Mouse (Mus musculus) ES-Bruce4 (cell line): ENCODE measurements around the gene Kank1. TPM values are rescaled to one million over a fixed set of nuclear protein-coding genes. Genes with fewer than 3 reads are reported as not detected.

Experiments used
- H3K27ac ChIP-seq: 2 replicates; pipeline ENCODE4 v1.5.1; 2012; ENCODE audit warnings: low read length, inconsistent platforms; ENCODE audit not compliant: insufficient read depth
- H3K27me3 ChIP-seq: 2 replicates; pipeline ENCODE4 v1.6.1; 2012; ENCODE audit warnings: mild to moderate bottlenecking, low read length, inconsistent platforms; ENCODE audit not compliant: control insufficient read depth, poor library complexity, insufficient read depth, severe bottlenecking
- H3K36me3 ChIP-seq: 2 replicates; pipeline ENCODE4 v1.6.1; 2012; ENCODE audit warnings: inconsistent platforms, mild to moderate bottlenecking, low read length, moderate library complexity; ENCODE audit not compliant: control insufficient read depth, poor library complexity, insufficient read depth, severe bottlenecking
- H3K4me1 ChIP-seq: one replicate; pipeline ENCODE4 v1.8.1; 2011; ENCODE audit warnings: low read length; ENCODE audit not compliant: control insufficient read depth, insufficient read depth
- H3K4me3 ChIP-seq: 2 replicates; pipeline ENCODE4 v1.5.1; 2011; ENCODE audit warnings: low read depth, mild to moderate bottlenecking, low read length
- H3K9ac ChIP-seq: 2 replicates; pipeline ENCODE4 v1.6.1; 2012; ENCODE audit warnings: low read depth, mild to moderate bottlenecking, inconsistent platforms; ENCODE audit not compliant: poor library complexity, severe bottlenecking
- H3K9me3 ChIP-seq: replicated peaks from 2 replicates; pipeline ENCODE4 v1.6.1; 2012; ENCODE audit warnings: mild to moderate bottlenecking, low read length, inconsistent platforms; ENCODE audit not compliant: control insufficient read depth, poor library complexity, insufficient read depth, severe bottlenecking
- CTCF ChIP-seq: IDR thresholded peaks from one replicate; pipeline ENCODE4 v1.8.1; 2011; ENCODE audit warnings: low read depth, low read length
- EP300 ChIP-seq: IDR thresholded peaks from 2 replicates; pipeline ENCODE4 v1.6.1; 2011; ENCODE audit warnings: low read depth, low read length; ENCODE audit not compliant: insufficient read depth
- POLR2A ChIP-seq: IDR thresholded peaks from one replicate; pipeline ENCODE4 v1.8.1; 2011; ENCODE audit warnings: low read length; ENCODE audit not compliant: insufficient read depth
- polyA plus RNA-seq: library from polyadenylated mRNA; stranded (reverse); fragments of >200 nt; gene quantifications from 2 replicates; pipeline ENCODE4 v1.2.4, GENCODE M21; 2011; ENCODE audit warnings: low read depth; ENCODE audit not compliant: missing spikeins, insufficient read depth, insufficient read length

The Kank1 gene
- polyA plus RNA-seq, 1 experiment = 44.1 TPM

DNA sequence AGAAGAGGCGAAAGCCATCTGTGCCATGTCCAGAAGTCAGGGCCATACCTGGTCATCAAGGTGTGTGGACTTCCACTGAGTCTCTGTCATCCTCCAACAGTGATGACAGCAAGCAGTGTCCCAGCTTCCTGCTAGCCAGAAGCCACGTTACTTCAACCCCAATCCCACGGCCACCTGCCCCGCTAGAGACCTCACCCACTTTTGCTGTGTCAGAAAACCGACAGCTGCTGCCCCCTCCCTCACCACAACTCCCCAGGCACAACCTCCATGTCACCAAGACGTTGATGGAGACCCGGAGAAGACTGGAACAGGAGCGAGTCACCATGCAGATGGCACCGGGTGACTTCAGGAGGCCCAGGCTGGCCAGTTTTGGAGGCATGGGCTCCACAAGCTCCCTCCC lies 172.5 kb downstream of the Kank1 start:
- TF ChIP-seq POLR2A = no peak
- Histone ChIP-seq H3K27me3 (no peaks in the 10 kb centered on the region), H3K9ac (no peak overlapping the region), H3K4me3 (no peak overlapping the region), H3K4me1 (peaks cover 1% of the 10 kb centered on the region), H3K36me3 (no peaks in the 10 kb centered on the region; the same call in 1 of the 2 replicates), H3K9me3 (no peaks in the 10 kb centered on the region), H3K27ac (no peak overlapping the region)

GRCm38 (mm10) chr19:25411353-25411752 lies 174.6 kb downstream of the Kank1 start:
- H3K9ac ChIP-seq = no peak overlapping the region
- H3K4me3 ChIP-seq = no peak overlapping the region
- TF ChIP-seq CTCF (no peak), POLR2A (no peak), EP300 (no peak)
- no peaks in the 10 kb centered on the region for H3K9me3 ChIP-seq
- H3K27ac ChIP-seq = no peak overlapping the region
- peaks cover 1% of the 10 kb centered on the region for H3K4me1 ChIP-seq
- H3K36me3 ChIP-seq = no peaks in the 10 kb centered on the region; the same call in 1 of the 2 replicates
- H3K27me3 ChIP-seq = no peaks in the 10 kb centered on the region

DNA sequence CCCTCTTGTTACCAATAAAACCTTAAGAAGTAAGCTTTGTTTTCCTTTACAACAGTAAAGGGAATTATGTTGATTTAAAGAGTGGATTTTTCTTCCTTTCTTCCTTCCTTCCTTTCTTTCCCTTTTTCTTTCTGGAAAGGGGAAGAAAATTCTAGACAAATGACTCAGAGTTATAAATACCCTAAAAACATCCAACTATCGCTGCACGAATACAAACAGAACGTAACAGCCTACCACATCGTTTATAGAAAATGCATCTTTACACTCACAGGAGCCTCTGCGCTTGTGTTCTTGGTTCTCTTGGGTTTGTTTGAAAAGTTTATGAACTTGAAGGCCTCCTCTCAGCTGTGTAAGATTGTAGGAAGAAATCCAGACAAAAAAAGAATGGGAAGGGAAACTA lies 178.7 kb downstream of the Kank1 start:
- H3K27me3 ChIP-seq = no peaks in the 10 kb centered on the region
- no peak overlapping the region for H3K27ac ChIP-seq
- H3K4me1 ChIP-seq = no peaks in the 10 kb centered on the region
- no peaks in the 10 kb centered on the region for H3K9me3 ChIP-seq
- H3K36me3 ChIP-seq = no peaks in the 10 kb centered on the region; the same call in 1 of the 2 replicates
- H3K9ac ChIP-seq = no peak overlapping the region
- H3K4me3 ChIP-seq = no peak overlapping the region
- TF ChIP-seq POLR2A (no peak), EP300 (no peak), CTCF (no peak)

- H3K9me3 ChIP-seq = no peaks in the 10 kb centered on the region
- no peak overlapping the region for H3K9ac ChIP-seq
- no peaks in the 10 kb centered on the region for H3K27me3 ChIP-seq
- no peaks in the 10 kb centered on the region for H3K4me1 ChIP-seq
- H3K27ac ChIP-seq = no peak overlapping the region
- TF ChIP-seq CTCF (no peak), POLR2A (no peak), EP300 (no peak)
- no peak overlapping the region for H3K4me3 ChIP-seq
- no peaks in the 10 kb centered on the region; the same call in 1 of the 2 replicates for H3K36me3 ChIP-seq
Measured at GRCm38 (mm10) chr19:25417671-25418070, 180.9 kb downstream of the Kank1 start.

GRCm38 (mm10) chr19:25419983-25420382 lies 183.2 kb downstream of the Kank1 start:
- TF ChIP-seq POLR2A (no peak), EP300 (no peak), CTCF (no peak)
- no peaks in the 10 kb centered on the region for H3K4me1 ChIP-seq
- no peak overlapping the region for H3K4me3 ChIP-seq
- no peaks in the 10 kb centered on the region for H3K27me3 ChIP-seq
- no peak overlapping the region for H3K9ac ChIP-seq
- H3K27ac ChIP-seq = no peak overlapping the region
- H3K9me3 ChIP-seq = no peaks in the 10 kb centered on the region
- no peaks in the 10 kb centered on the region for H3K36me3 ChIP-seq

- H3K9me3 ChIP-seq = no peaks in the 10 kb centered on the region
- no peaks in the 10 kb centered on the region for H3K4me1 ChIP-seq
- H3K36me3 ChIP-seq = no peaks in the 10 kb centered on the region
- no peak overlapping the region for H3K4me3 ChIP-seq
- no peaks in the 10 kb centered on the region for H3K27me3 ChIP-seq
- no peak overlapping the region for H3K27ac ChIP-seq
- no peak overlapping the region for H3K9ac ChIP-seq
- TF ChIP-seq EP300 (no peak), POLR2A (no peak), CTCF (no peak)
Measured at GRCm38 (mm10) chr19:25422096-25422495, 185.3 kb downstream of the Kank1 start.
